Mouse (Mus musculus) hindbrain, embryonic 13.5 days (tissue): Measurements from ENCODE around the gene Nlrx1. TPM values are rescaled to one million over a fixed set of nuclear protein-coding genes. Genes with fewer than 3 reads are reported as not detected.

Experiments used
- ATAC-seq: fragments of 200-750 bp; cut with Nextera tagmentation; 2 replicates; pipeline ENCODE4 v1.8.0; 2017; ENCODE audit warnings: moderate TSS enrichment; ENCODE audit not compliant: low FRiP score
- H3K27ac ChIP-seq: fragments of 300-500 bp; sonication (generic); 2 replicates; pipeline ENCODE4 v1.5.1; 2015; ENCODE audit warnings: inconsistent platforms, mild to moderate bottlenecking, moderate library complexity
- H3K27me3 ChIP-seq: fragments of 300-500 bp; sonication (generic); 2 replicates; pipeline ENCODE4 v1.6.1; 2015; ENCODE audit warnings: mild to moderate bottlenecking, inconsistent platforms
- H3K36me3 ChIP-seq: fragments of 300-500 bp; sonication (generic); 2 replicates; pipeline ENCODE4 v1.6.1; 2015; ENCODE audit warnings: mild to moderate bottlenecking, inconsistent platforms
- H3K4me1 ChIP-seq: fragments of 300-500 bp; sonication (generic); replicated peaks from 2 replicates; pipeline ENCODE4 v1.6.1; 2015; ENCODE audit warnings: inconsistent platforms
- H3K4me2 ChIP-seq: fragments of 300-500 bp; sonication (generic); 2 replicates; pipeline ENCODE4 v1.6.1; 2015; ENCODE audit warnings: inconsistent platforms, mild to moderate bottlenecking, moderate library complexity
- H3K4me3 ChIP-seq: fragments of 300-500 bp; sonication (generic); 2 replicates; pipeline ENCODE4 v1.5.1; 2015; ENCODE audit warnings: mild to moderate bottlenecking, inconsistent platforms
- H3K9ac ChIP-seq: fragments of 300-500 bp; sonication (generic); 2 replicates; pipeline ENCODE4 v1.6.1; 2015; ENCODE audit warnings: mild to moderate bottlenecking, inconsistent platforms
- H3K9me3 ChIP-seq: fragments of 300-500 bp; sonication (generic); 2 replicates; pipeline ENCODE4 v1.6.1; 2016; ENCODE audit warnings: inconsistent platforms
- WGBS: fragments of 180-500 bp; shearing (Covaris S2); methylation state at CpG from one replicate; pipeline ENCODE4 v1.1.7; 2015; 5-methylcytosine and 5-hydroxymethylcytosine counted together
- polyA plus RNA-seq: library from polyadenylated mRNA; unstranded; fragments of >200 nt; fragmentation: Nextera tagmentation; extraction: Ambion mirVana; gene quantifications from 2 replicates; pipeline ENCODE4 v1.2.1, GENCODE M21; 2015

Gene Nlrx1
- polyA plus RNA-seq, 1 experiment from 2014 or later: 4.4 TPM

GRCm38 (mm10) chr9:44243621-44244020, 24.8 kb downstream of the Nlrx1 start:
- H3K4me2 ChIP-seq: no peak overlapping the region
- H3K4me1 ChIP-seq: no peaks in the 10 kb centered on the region
- H3K27ac ChIP-seq: no peak overlapping the region
- no peaks in the 10 kb centered on the region for H3K36me3 ChIP-seq
- H3K9me3 ChIP-seq: no peaks in the 10 kb centered on the region
- no peak overlapping the region for H3K9ac ChIP-seq
- ATAC-seq: no peak
- H3K27me3 ChIP-seq: 0 out of 2 replicates have a peak, but pooled peaks cover 10% of the 10 kb centered on the region
- 51% methylated on average over 2 of the region's 2 CpGs for WGBS
- H3K4me3 ChIP-seq: no peak overlapping the region

DNA sequence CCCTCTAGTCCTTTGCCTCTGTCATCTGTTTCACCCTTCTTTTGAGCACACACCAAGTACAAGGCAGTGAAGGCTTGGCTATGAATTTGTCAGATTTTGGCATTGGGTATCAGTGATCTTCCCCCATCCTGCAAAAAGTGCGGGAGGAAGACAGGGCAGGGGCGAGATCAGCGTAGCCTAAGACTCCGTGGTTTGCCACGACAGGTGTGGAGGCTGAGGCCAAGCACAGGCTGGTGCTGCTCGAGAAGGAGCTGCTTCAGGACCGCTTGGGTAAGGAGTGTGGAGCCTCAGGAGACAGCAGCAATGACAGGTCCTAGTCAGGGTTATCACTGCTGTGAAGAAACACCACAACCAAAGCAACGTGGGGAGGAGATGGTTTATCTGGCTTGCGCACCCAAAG, 27.0 kb downstream of the Nlrx1 start:
- H3K4me1 ChIP-seq: no peaks in the 10 kb centered on the region
- WGBS: 79% methylated on average over 9 of the region's 9 CpGs
- H3K27me3 ChIP-seq: no peaks in the 10 kb centered on the region
- no peaks in the 10 kb centered on the region for H3K9me3 ChIP-seq
- H3K4me3 ChIP-seq: no peak overlapping the region
- no peak overlapping the region for H3K27ac ChIP-seq
- no peak for ATAC-seq
- H3K9ac ChIP-seq: no peak overlapping the region
- H3K36me3 ChIP-seq: no peaks in the 10 kb centered on the region
- no peak overlapping the region for H3K4me2 ChIP-seq

GRCm38 (mm10) chr9:44240911-44241310, 27.5 kb downstream of the Nlrx1 start:
- H3K9me3 ChIP-seq: no peaks in the 10 kb centered on the region
- ATAC-seq: no peak
- no peaks in the 10 kb centered on the region for H3K4me1 ChIP-seq
- H3K9ac ChIP-seq: no peak overlapping the region
- H3K36me3 ChIP-seq: no peaks in the 10 kb centered on the region
- 39% methylated on average over 5 of the region's 5 CpGs for WGBS
- H3K27ac ChIP-seq: no peak overlapping the region
- H3K4me2 ChIP-seq: no peak overlapping the region
- no peak overlapping the region for H3K4me3 ChIP-seq
- no peaks in the 10 kb centered on the region for H3K27me3 ChIP-seq

GRCm38 (mm10) chr9:44240399-44240798, 28.0 kb downstream of the Nlrx1 start, which contains the start of gene Ccdc153:
Ccdc153 (plus strand) TSS chr9:44240676.
- 62% methylated on average over 2 of the region's 2 CpGs for WGBS
- H3K4me3 ChIP-seq: no peak within 1 kb of the TSS

GRCm38 (mm10) chr9:44239447-44239846, 29.0 kb downstream of the Nlrx1 start:
- Histone ChIP-seq H3K9ac (no peak overlapping the region), H3K27me3 (no peaks in the 10 kb centered on the region), H3K27ac (no peak overlapping the region), H3K9me3 (no peaks in the 10 kb centered on the region), H3K4me2 (no peak overlapping the region), H3K36me3 (no peaks in the 10 kb centered on the region), H3K4me1 (no peaks in the 10 kb centered on the region), H3K4me3 (no peak overlapping the region)
- ATAC-seq: no peak
- 14% methylated on average over 5 of the region's 5 CpGs for WGBS

More at GRCm38 (mm10) chr9:44240399-44240798, 28.0 kb downstream of the Nlrx1 start, which contains the start of gene Ccdc153:
- no peak for ATAC-seq
- Histone ChIP-seq H3K9me3 (no peaks in the 10 kb centered on the region), H3K36me3 (no peaks in the 10 kb centered on the region), H3K4me2 (no peak within 1 kb of the TSS), H3K27me3 (no peaks in the 10 kb centered on the region), H3K27ac (no peak within 1 kb of the TSS), H3K9ac (no peak within 1 kb of the TSS), H3K4me1 (no peaks in the 10 kb centered on the region)

- 81% methylated on average over 17 of the region's 17 CpGs for WGBS
- H3K36me3 ChIP-seq: no peaks in the 10 kb centered on the region
- ATAC-seq: no peak
These were observed 29.8 kb downstream of the Nlrx1 start for GRCm38 (mm10) chr9:44238501-44239190.

GRCm38 (mm10) chr9:44237128-44237527, 31.3 kb downstream of the Nlrx1 start:
- Histone ChIP-seq H3K9me3 (no peaks in the 10 kb centered on the region), H3K4me3 (no peak overlapping the region), H3K9ac (no peak overlapping the region), H3K4me2 (no peak overlapping the region), H3K36me3 (no peaks in the 10 kb centered on the region), H3K4me1 (peaks cover 8% of the 10 kb centered on the region), H3K27me3 (no peaks in the 10 kb centered on the region), H3K27ac (no peak overlapping the region)
- 82% methylated on average over 4 of the region's 4 CpGs for WGBS
- ATAC-seq: no peak

More at GRCm38 (mm10) chr9:44238501-44239190, 29.8 kb downstream of the Nlrx1 start:
- H3K9ac ChIP-seq: no peak overlapping the region
- no peaks in the 10 kb centered on the region for H3K4me1 ChIP-seq
- no peak overlapping the region for H3K27ac ChIP-seq
- no peaks in the 10 kb centered on the region for H3K27me3 ChIP-seq
- no peaks in the 10 kb centered on the region for H3K9me3 ChIP-seq
- no peak overlapping the region for H3K4me2 ChIP-seq
- no peak overlapping the region for H3K4me3 ChIP-seq

DNA sequence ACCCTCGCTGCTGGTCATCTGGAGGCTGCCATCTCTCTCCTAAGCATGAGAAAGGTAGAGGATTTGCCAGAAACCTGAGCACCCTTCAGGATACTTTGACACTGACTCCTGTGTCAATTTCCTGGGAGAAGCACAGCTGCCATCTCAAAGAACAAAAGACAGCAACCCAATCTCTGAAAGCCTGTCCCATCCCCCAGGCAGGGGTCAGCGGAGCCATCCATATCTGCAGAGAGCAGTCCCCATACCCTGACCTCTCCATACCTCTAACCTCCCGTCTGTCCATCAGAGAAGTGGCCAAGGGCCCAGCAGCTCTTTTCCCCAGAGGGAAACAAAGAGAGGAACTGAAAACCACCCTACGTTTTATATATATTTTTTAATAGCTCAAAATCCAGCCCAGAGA, 31.8 kb downstream of the Nlrx1 start:
- Histone ChIP-seq H3K9ac (no peak overlapping the region), H3K4me3 (no peak overlapping the region), H3K4me2 (no peak overlapping the region), H3K36me3 (no peaks in the 10 kb centered on the region), H3K9me3 (no peaks in the 10 kb centered on the region), H3K27me3 (no peaks in the 10 kb centered on the region), H3K4me1 (peaks cover 13% of the 10 kb centered on the region), H3K27ac (no peak overlapping the region)
- WGBS: 52% methylated on average over 4 of the region's 4 CpGs
- ATAC-seq: no peak

GRCm38 (mm10) chr9:44234479-44235427, 33.6 kb downstream of the Nlrx1 start:
- H3K4me1 ChIP-seq: peaks cover 24% of the 10 kb centered on the region
- peak overlapping the region; percentile 52 for H3K4me2 ChIP-seq
- ATAC-seq: peak; percentile 55
- 26% methylated on average over 19 of the region's 19 CpGs for WGBS
- 0 out of 2 replicates have a peak overlapping the region, but pooled peaks have one; percentile 24 for H3K9ac ChIP-seq
- H3K27me3 ChIP-seq: no peaks in the 10 kb centered on the region
- H3K27ac ChIP-seq: peak overlapping the region; percentile 97; the same call in 1 of the 2 replicates
- peak overlapping the region; percentile 67 for H3K4me3 ChIP-seq
- H3K36me3 ChIP-seq: no peaks in the 10 kb centered on the region
- no peaks in the 10 kb centered on the region for H3K9me3 ChIP-seq

- no peaks in the 10 kb centered on the region for H3K36me3 ChIP-seq
- peak within 1 kb of the TSS; percentile 67 for H3K4me3 ChIP-seq
- H3K9me3 ChIP-seq: no peaks in the 10 kb centered on the region
- peak; percentile 94 for ATAC-seq
- peaks cover 28% of the 10 kb centered on the region for H3K4me1 ChIP-seq
- peak within 1 kb of the TSS; percentile 97 for H3K27ac ChIP-seq
- H3K4me2 ChIP-seq: peak within 1 kb of the TSS; percentile 80
- no peaks in the 10 kb centered on the region for H3K27me3 ChIP-seq
- under 1% methylated on average over 76 of the region's 76 CpGs for WGBS
- peak within 1 kb of the TSS; percentile 84 for H3K9ac ChIP-seq
These were observed 34.5 kb downstream of the Nlrx1 start, which contains the start of gene Cbl for GRCm38 (mm10) chr9:44233802-44234478. Cbl (minus strand) TSS chr9:44234049.

- WGBS: under 1% methylated on average over 40 of the region's 40 CpGs
- H3K9ac ChIP-seq: peak overlapping the region; percentile 84
- peaks cover 28% of the 10 kb centered on the region for H3K4me1 ChIP-seq
- no peaks in the 10 kb centered on the region for H3K36me3 ChIP-seq
- peak; percentile 85 for ATAC-seq
- H3K4me2 ChIP-seq: peak overlapping the region; percentile 80
- H3K9me3 ChIP-seq: no peaks in the 10 kb centered on the region
- H3K4me3 ChIP-seq: peak overlapping the region; percentile 67
- peak overlapping the region; percentile 97 for H3K27ac ChIP-seq
- no peaks in the 10 kb centered on the region for H3K27me3 ChIP-seq
These were observed 35.2 kb downstream of the Nlrx1 start for GRCm38 (mm10) chr9:44233021-44233801.
